Mouse (Mus musculus) myocyte (in vitro differentiated cells): ENCODE measurements around the gene Stard13.

ENCODE experiments used
- CEBPB ChIP-seq: IDR thresholded peaks from 2 replicates; pipeline ENCODE4 v1.6.1; 2011; ENCODE audit warnings: mild to moderate bottlenecking, moderate library complexity; ENCODE audit not compliant: poor library complexity, insufficient read depth, severe bottlenecking
- E2F4 ChIP-seq: IDR thresholded peaks from one replicate; pipeline ENCODE4 v1.6.1; 2011; ENCODE audit warnings: mild to moderate bottlenecking, control low read depth, moderate library complexity; ENCODE audit not compliant: insufficient read depth
- MAX ChIP-seq: IDR thresholded peaks from one replicate; pipeline ENCODE4 v1.6.1; 2011; ENCODE audit warnings: low read depth, mild to moderate bottlenecking, control low read depth
- MYOD1 ChIP-seq, 3 experiments: IDR thresholded peaks; one replicate each; pipeline ENCODE4 v1.6.1; 2011; ENCODE audit warnings: control low read depth in 2 of 3, low read depth in 2 of 3, mild to moderate bottlenecking in 2 of 3, moderate library complexity in 1 of 3; ENCODE audit not compliant: insufficient read length in 2 of 3, control insufficient read depth in 1 of 3
- MYOG ChIP-seq, 3 experiments: IDR thresholded peaks; one replicate each; pipeline ENCODE4 v1.6.1; 2011; ENCODE audit warnings: control low read depth in 2 of 3, low read depth in 2 of 3, mild to moderate bottlenecking in 2 of 3; ENCODE audit not compliant: insufficient read length in 2 of 3, control insufficient read depth in 1 of 3, insufficient read depth in 1 of 3
- POLR2A ChIP-seq: IDR thresholded peaks from one replicate; pipeline ENCODE4 v1.6.1; 2011; ENCODE audit warnings: low read depth, mild to moderate bottlenecking, control low read depth, moderate library complexity; ENCODE audit not compliant: insufficient read length
- POLR2AphosphoS2 ChIP-seq: IDR thresholded peaks from one replicate; pipeline ENCODE4 v1.6.1; 2011; ENCODE audit warnings: low read depth, control low read depth; ENCODE audit not compliant: insufficient read length
- REST ChIP-seq: IDR thresholded peaks from one replicate; pipeline ENCODE4 v1.6.1; 2011; ENCODE audit warnings: mild to moderate bottlenecking, control low read depth, moderate library complexity; ENCODE audit not compliant: insufficient read depth, insufficient read length
- TCF12 ChIP-seq: IDR thresholded peaks from one replicate; pipeline ENCODE4 v1.6.1; 2011; ENCODE audit warnings: mild to moderate bottlenecking, control low read depth; ENCODE audit not compliant: poor library complexity, insufficient read depth, severe bottlenecking
- TCF3 ChIP-seq: IDR thresholded peaks from one replicate; pipeline ENCODE4 v1.6.1; 2011; ENCODE audit warnings: low read depth, control low read depth; ENCODE audit not compliant: insufficient read length
- USF1 ChIP-seq: IDR thresholded peaks from one replicate; pipeline ENCODE4 v1.6.1; 2011; ENCODE audit warnings: low read depth, mild to moderate bottlenecking, control low read depth, moderate library complexity

- TF ChIP-seq USF1 (no peak), POLR2A (no peak), MYOD1 (IDR thresholded peaks at IDR 0.05; ENCODE audit: control insufficient read depth in 1 of 3, insufficient read length in 2 of 3, low read depth in 2 of 3) (no peak), CEBPB (no peak), MYOG (IDR thresholded peaks at IDR 0.05; ENCODE audit: control insufficient read depth in 1 of 3, insufficient read depth in 1 of 3, insufficient read length in 2 of 3, low read depth in 2 of 3) (no peak), TCF3 (no peak), E2F4 (no peak), MAX (no peak), POLR2AphosphoS2 (no peak), TCF12 (no peak), REST (no peak)
Observed at GRCm38 (mm10) chr5:151137311-151137710, 96.3 kb downstream of the Stard13 start.
